Mouse (Mus musculus) lung, postnatal 0 days (tissue): ENCODE results near the gene 9430015G10Rik. TPM values are rescaled to one million over a fixed set of nuclear protein-coding genes. Genes with fewer than 3 reads are reported as not detected.
A peak's percentile ranks its signal among the peaks of the same experiment; 100 is the strongest.

Experiments
- ATAC-seq: fragments of 200-750 bp; cut with Nextera tagmentation; 2 replicates; pipeline ENCODE4 v1.8.0; 2017; ENCODE audit warnings: moderate library complexity
- DNase-seq: peaks from one replicate; pipeline ENCODE4 v3.0.0-alpha.2; 2016; ENCODE audit warnings: low spot score
- H3K27ac ChIP-seq: fragments of 300-500 bp; sonication (generic); 2 replicates; pipeline ENCODE4 v1.5.1; 2014; ENCODE audit warnings: antibody characterized with exemption, mild to moderate bottlenecking, low read length, mixed read lengths
- H3K27me3 ChIP-seq: fragments of 300-500 bp; sonication (generic); replicated peaks from 2 replicates; pipeline ENCODE4 v1.6.1; 2014; ENCODE audit warnings: low read length, mixed read lengths; ENCODE audit not compliant: insufficient read depth
- H3K36me3 ChIP-seq: fragments of 300-500 bp; sonication (generic); 2 replicates; pipeline ENCODE4 v1.6.1; 2014; ENCODE audit warnings: low read length, mixed read lengths; ENCODE audit not compliant: insufficient read depth
- H3K4me1 ChIP-seq: fragments of 300-500 bp; sonication (generic); 2 replicates; pipeline ENCODE4 v1.6.1; 2014; ENCODE audit warnings: antibody characterized with exemption, low read depth, low read length, mixed read lengths; ENCODE audit not compliant: insufficient read depth
- H3K4me2 ChIP-seq: fragments of 300-500 bp; sonication (generic); replicated peaks from 2 replicates; pipeline ENCODE4 v1.6.1; 2014; ENCODE audit warnings: low read depth, mild to moderate bottlenecking, low read length, moderate library complexity, mixed read lengths
- H3K4me3 ChIP-seq: fragments of 300-500 bp; sonication (generic); 2 replicates; pipeline ENCODE4 v1.5.1; 2014; ENCODE audit warnings: low read depth, low read length
- H3K9ac ChIP-seq: fragments of 300-500 bp; sonication (generic); replicated peaks from 2 replicates; pipeline ENCODE4 v1.6.1; 2014; ENCODE audit warnings: low read depth, mild to moderate bottlenecking
- H3K9me3 ChIP-seq: fragments of 300-500 bp; sonication (generic); 2 replicates; pipeline ENCODE4 v1.6.1; 2016; ENCODE audit warnings: low read length, mixed read lengths
- CTCF ChIP-seq: IDR thresholded peaks from 2 replicates; pipeline ENCODE4 v1.5.1; 2016; ENCODE audit warnings: antibody characterized with exemption, mild to moderate bottlenecking
- EP300 ChIP-seq: IDR thresholded peaks from 2 replicates; pipeline ENCODE4 v1.6.1; 2016; ENCODE audit warnings: antibody characterized with exemption, mild to moderate bottlenecking, control low read depth
- WGBS: fragments of 180-500 bp; shearing (Covaris S2); extraction: QIAGEN DNeasy Blood & Tissue Kit; methylation state at CpG from one replicate; pipeline ENCODE4 v1.1.7; 2014; 5-methylcytosine and 5-hydroxymethylcytosine counted together
- polyA plus RNA-seq: library from polyadenylated mRNA; unstranded; fragments of >200 nt; fragmentation: Nextera tagmentation; extraction: Ambion mirVana; gene quantifications from 2 replicates; pipeline ENCODE4 v1.2.1, GENCODE M21; 2015

The 9430015G10Rik gene
- polyA plus RNA-seq, 1 experiment from 2014 or later, result 5.9 TPM

- Histone ChIP-seq H3K36me3 (no peaks in the 10 kb centered on the region), H3K27ac (no peak overlapping the region), H3K9me3 (no peaks in the 10 kb centered on the region), H3K27me3 (no peaks in the 10 kb centered on the region), H3K4me3 (no peak overlapping the region), H3K4me1 (peaks cover 6% of the 10 kb centered on the region; the same call in 1 of the 2 replicates), H3K9ac (no peak overlapping the region), H3K4me2 (no peak overlapping the region)
- no peak for ATAC-seq
- no peak for DNase-seq
- WGBS, result 100% methylated on average over 6 of the region's 8 CpGs
- TF ChIP-seq CTCF (no peak), EP300 (no peak)
Measured at GRCm38 (mm10) chr4:156069701-156070100, 40.1 kb upstream of the 9430015G10Rik start.

GRCm38 (mm10) chr4:156070276-156070675 is 39.5 kb upstream of the 9430015G10Rik start:
- Histone ChIP-seq H3K36me3 (no peaks in the 10 kb centered on the region), H3K9me3 (no peaks in the 10 kb centered on the region), H3K4me1 (peaks cover 6% of the 10 kb centered on the region; the same call in 1 of the 2 replicates), H3K27ac (no peak overlapping the region), H3K4me2 (no peak overlapping the region), H3K4me3 (no peak overlapping the region), H3K27me3 (no peaks in the 10 kb centered on the region), H3K9ac (no peak overlapping the region)
- 70% methylated on average over 6 of the region's 6 CpGs for WGBS
- ATAC-seq, result no peak
- DNase-seq, result no peak
- no peak for TF ChIP-seq EP300
- TF ChIP-seq CTCF, result no peak

DNA sequence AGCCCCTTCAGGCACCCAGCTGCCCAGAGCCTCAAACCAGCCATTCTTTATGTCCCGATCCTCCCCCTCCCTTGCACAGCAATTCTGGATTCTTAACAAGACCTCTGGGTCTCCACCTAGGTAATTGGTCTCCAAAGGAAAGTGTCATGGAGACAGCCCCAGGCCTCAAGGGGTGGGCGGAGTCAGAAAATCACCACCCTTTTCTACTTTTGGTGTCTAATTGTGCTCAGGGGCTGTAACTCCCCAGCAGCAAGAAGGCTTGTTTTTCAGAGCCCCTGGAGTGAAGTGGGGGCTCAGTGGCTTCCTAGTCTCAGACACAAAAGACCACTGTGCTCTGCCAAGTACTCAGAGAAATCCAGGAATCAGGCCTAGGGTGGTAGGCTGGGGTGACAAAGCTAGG is 39.1 kb upstream of the 9430015G10Rik start:
- Histone ChIP-seq H3K4me2 (no peak overlapping the region), H3K4me1 (peaks cover 6% of the 10 kb centered on the region; the same call in 1 of the 2 replicates), H3K9ac (no peak overlapping the region), H3K27ac (no peak overlapping the region), H3K36me3 (no peaks in the 10 kb centered on the region), H3K9me3 (no peaks in the 10 kb centered on the region), H3K4me3 (no peak overlapping the region), H3K27me3 (no peaks in the 10 kb centered on the region)
- 70% methylated on average over 2 of the region's 2 CpGs for WGBS
- DNase-seq (no peak), ATAC-seq (no peak)
- TF ChIP-seq EP300, result no peak

DNA sequence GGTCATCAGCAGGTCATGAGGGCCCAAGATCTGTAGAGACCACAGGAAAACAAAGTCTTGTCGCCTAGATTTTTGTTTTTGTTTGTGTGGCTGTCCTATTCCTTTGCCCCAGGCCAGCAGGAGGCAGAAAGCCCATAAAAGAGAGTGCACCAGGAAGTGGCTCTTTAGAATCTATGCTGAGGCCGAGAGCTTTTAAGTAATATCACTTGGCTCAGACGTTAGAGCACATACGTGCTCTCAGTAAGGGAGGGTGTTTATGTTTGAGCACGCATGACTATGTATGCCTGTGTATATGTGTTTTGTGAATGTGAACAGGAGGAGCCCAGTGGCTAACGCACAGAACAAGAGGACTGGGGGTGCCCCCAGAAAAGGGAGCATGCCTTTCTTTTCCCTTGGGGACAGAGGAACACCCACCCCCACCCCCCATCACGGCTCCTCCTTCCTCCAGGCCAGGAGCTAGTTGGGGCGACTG is 32.8 kb upstream of the 9430015G10Rik start:
- H3K4me1 ChIP-seq, result peaks cover 7% of the 10 kb centered on the region; the same call in 1 of the 2 replicates
- peak overlapping the region; percentile 92 for H3K27ac ChIP-seq
- peak; percentile 73 for DNase-seq
- 6% methylated on average over 8 of the region's 8 CpGs for WGBS
- peak; percentile 47 for TF ChIP-seq CTCF
- TF ChIP-seq EP300, result no peak
- peak; percentile 55 for ATAC-seq
- peak overlapping the region; percentile 82 for H3K4me2 ChIP-seq
- peak overlapping the region; percentile 36 for H3K9ac ChIP-seq
- no peaks in the 10 kb centered on the region for H3K36me3 ChIP-seq
- no peaks in the 10 kb centered on the region for H3K9me3 ChIP-seq
- no peaks in the 10 kb centered on the region for H3K27me3 ChIP-seq
- peak overlapping the region; percentile 44 for H3K4me3 ChIP-seq

GRCm38 (mm10) chr4:156077499-156078301 is 32.1 kb upstream of the 9430015G10Rik start:
- Histone ChIP-seq H3K36me3 (no peaks in the 10 kb centered on the region), H3K4me2 (peak overlapping the region; percentile 82), H3K4me1 (peaks cover 9% of the 10 kb centered on the region; the same call in 1 of the 2 replicates), H3K27ac (peak overlapping the region; percentile 92), H3K4me3 (peak overlapping the region; percentile 44), H3K9ac (peak overlapping the region; percentile 36), H3K27me3 (no peaks in the 10 kb centered on the region), H3K9me3 (no peaks in the 10 kb centered on the region)
- peak; percentile 59 for TF ChIP-seq CTCF
- no peak for TF ChIP-seq EP300
- under 1% methylated on average over 57 of the region's 58 CpGs for WGBS
- ATAC-seq, result peak; percentile 92
- peak; percentile 91 for DNase-seq

DNA sequence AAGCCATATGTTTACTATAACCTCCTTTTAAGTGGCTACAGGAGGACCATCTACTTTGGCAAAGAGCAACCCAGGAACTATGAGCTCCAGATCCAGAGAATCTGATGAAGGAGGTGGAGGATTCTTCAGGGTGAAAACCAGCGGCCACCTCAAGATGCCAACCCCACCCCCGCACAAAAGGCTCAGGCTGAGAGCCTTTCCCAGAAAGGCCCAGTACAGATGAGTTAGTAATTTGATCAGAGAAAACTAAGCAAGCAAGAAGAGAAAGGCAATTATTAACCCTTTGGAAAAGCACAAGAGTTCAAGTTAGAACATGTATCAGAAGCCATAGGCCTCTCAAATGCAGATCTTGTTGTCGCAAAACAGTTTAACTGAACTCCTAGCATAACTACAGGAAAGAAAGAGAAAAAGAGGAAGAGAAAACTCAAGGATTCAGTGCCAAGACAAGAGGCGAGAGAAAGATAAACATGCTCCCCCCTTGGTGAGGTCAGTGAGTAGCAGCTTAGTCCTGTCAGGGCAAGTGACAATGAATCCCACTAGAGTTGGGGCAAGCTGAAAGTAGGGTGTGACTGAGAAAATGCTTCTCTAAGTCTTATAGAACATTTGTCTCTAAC is 27.1 kb upstream of the 9430015G10Rik start:
- Histone ChIP-seq H3K4me3 (no peak overlapping the region), H3K4me1 (peaks cover 11% of the 10 kb centered on the region; the same call in 1 of the 2 replicates), H3K4me2 (no peak overlapping the region), H3K36me3 (no peaks in the 10 kb centered on the region), H3K27ac (peak overlapping the region; percentile 14; the same call in 1 of the 2 replicates), H3K9me3 (no peaks in the 10 kb centered on the region), H3K9ac (no peak overlapping the region), H3K27me3 (no peaks in the 10 kb centered on the region)
- DNase-seq (peak; percentile 25), ATAC-seq (no peak)
- 36% methylated on average over 4 of the region's 4 CpGs for WGBS
- TF ChIP-seq EP300 (no peak), CTCF (no peak)
